Comparison of ENCODE assay signal across 8 mouse cellular contexts in genomic region chr5:149015335-149016201, GRCm38 (mm10). TPM values are rescaled to one million over a fixed set of nuclear protein-coding genes. Genes with fewer than 3 reads are reported as not detected.
DNase-seq lines count a peak whose midpoint lies in the region; ATAC-seq lines count a peak whose summit lies in the region.

No protein-coding gene starts in this region.

- no peaks in the 10 kb centered on the region for H3K27me3 ChIP-seq in embryonic facial prominence, embryonic 13.5 days
- peaks cover 38% of the 10 kb centered on the region for H3K27me3 ChIP-seq in hindbrain, embryonic 13.5 days
- no peaks in the 10 kb centered on the region for H3K27me3 ChIP-seq in liver, embryonic 16.5 days (ENCODE audit: control insufficient read depth, insufficient read depth, low read depth, low read length)

- 0 out of 2 replicates have a peak, but pooled peaks have one; percentile 45 for ATAC-seq in cerebellum, adult (ENCODE audit: insufficient number of reproducible peaks, low FRiP score, low TSS enrichment)
- ATAC-seq in embryonic facial prominence, embryonic 13.5 days (ENCODE audit: insufficient number of reproducible peaks, insufficient read depth, low FRiP score, low TSS enrichment, low read depth), result peak; percentile 63; the same call in 1 of the 2 replicates
- ATAC-seq in hindbrain, embryonic 13.5 days (ENCODE audit: low FRiP score), result peak; percentile 74
- peak; percentile 32 for ATAC-seq in liver, embryonic 16.5 days (ENCODE audit: low read depth)

- DNase-seq in cerebellum, adult 11 months, result no peak
- DNase-seq in CD4-positive helper T cell, adult 2 months (ENCODE audit: low read depth, low spot score), result peak; percentile 89
- DNase-seq in retina, embryonic 14.5 days (ENCODE audit: low spot score), result peak; percentile 41
- no peak for DNase-seq in frontal cortex, postnatal 25 days (ENCODE audit: low spot score in 2 of 2)

- peak overlapping the region; percentile 59 for H3K4me3 ChIP-seq in embryonic facial prominence, embryonic 13.5 days
- peak overlapping the region; percentile 52 for H3K4me3 ChIP-seq in hindbrain, embryonic 13.5 days
- peak overlapping the region; percentile 58 for H3K4me3 ChIP-seq in liver, embryonic 16.5 days (ENCODE audit: low read depth, low read length)

- H3K4me2 ChIP-seq in embryonic facial prominence, embryonic 13.5 days, result peak overlapping the region; percentile 84
- H3K4me2 ChIP-seq in hindbrain, embryonic 13.5 days, result peak overlapping the region; percentile 87
- peak overlapping the region; percentile 87 for H3K4me2 ChIP-seq in liver, embryonic 16.5 days (ENCODE audit: low read depth, low read length)

- WGBS in embryonic facial prominence, embryonic 13.5 days, result 1% methylated on average over 34 of the region's 37 CpGs
- WGBS in hindbrain, embryonic 13.5 days, result 2% methylated on average over 36 of the region's 37 CpGs
- WGBS in liver, embryonic 16.5 days (ENCODE audit: insufficient replicate concordance), result 3% methylated on average over 37 of the region's 37 CpGs

- H3K9me3 ChIP-seq in embryonic facial prominence, embryonic 13.5 days, result no peaks in the 10 kb centered on the region; the same call in 1 of the 2 replicates
- no peaks in the 10 kb centered on the region for H3K9me3 ChIP-seq in hindbrain, embryonic 13.5 days
- H3K9me3 ChIP-seq in liver, embryonic 16.5 days (replicated peaks; ENCODE audit: control insufficient read depth, low read length), result no peaks in the 10 kb centered on the region

- peaks cover 20% of the 10 kb centered on the region for H3K4me1 ChIP-seq in embryonic facial prominence, embryonic 13.5 days
- peaks cover 19% of the 10 kb centered on the region for H3K4me1 ChIP-seq in hindbrain, embryonic 13.5 days (replicated peaks)
- peaks cover 8% of the 10 kb centered on the region for H3K4me1 ChIP-seq in liver, embryonic 16.5 days (ENCODE audit: control insufficient read depth, low read depth, low read length)

- no peaks in the 10 kb centered on the region for H3K36me3 ChIP-seq in embryonic facial prominence, embryonic 13.5 days
- no peaks in the 10 kb centered on the region for H3K36me3 ChIP-seq in hindbrain, embryonic 13.5 days
- H3K36me3 ChIP-seq in liver, embryonic 16.5 days (ENCODE audit: control insufficient read depth, insufficient read depth), result no peaks in the 10 kb centered on the region; the same call in 1 of the 2 replicates

- peak overlapping the region; percentile 83 for H3K9ac ChIP-seq in embryonic facial prominence, embryonic 13.5 days
- H3K9ac ChIP-seq in hindbrain, embryonic 13.5 days, result peak overlapping the region; percentile 75
- H3K9ac ChIP-seq in liver, embryonic 16.5 days (ENCODE audit: low read depth, low read length), result peak overlapping the region; percentile 62

- peak overlapping the region; percentile 75 for H3K27ac ChIP-seq in embryonic facial prominence, embryonic 13.5 days
- H3K27ac ChIP-seq in hindbrain, embryonic 13.5 days, result no peak overlapping the region
- no peak overlapping the region for H3K27ac ChIP-seq in liver, embryonic 16.5 days (ENCODE audit: low read length)

RNA-seq across cellular contexts. Expression of gene Gm42791, which starts 20.6 kb away (rescaled TPM):
- 1.6 and 2.4 TPM in 2 replicates for polyA plus RNA-seq in embryonic facial prominence, embryonic 13.5 days (2015; fragmentation: Nextera tagmentation; extraction: Ambion mirVana)
- polyA plus RNA-seq in hindbrain, embryonic 13.5 days (2015; fragmentation: Nextera tagmentation; extraction: Ambion mirVana), result 5.4 and 6.6 TPM in 2 replicates
- 0.53 and 1.1 TPM in 2 replicates for polyA plus RNA-seq in liver, embryonic 16.5 days (2015; fragmentation: Nextera tagmentation; extraction: Ambion mirVana)

Comparison
In these comparisons a context has a peak if more than half of its experiments do, and no peak if none do; other contexts are left out.
1. DNase-seq: peak in CD4-positive helper T cell, adult 2 months (single experiment) and retina, embryonic 14.5 days (single experiment); none in cerebellum, adult 11 months (single experiment) and frontal cortex, postnatal 25 days (0 of 2).
2. Peak in every context shown above with its lines, with median percentiles within 50 percentile points of each other: ATAC-seq, H3K4me2 ChIP-seq, H3K4me3 ChIP-seq and H3K9ac ChIP-seq.